Mouse (Mus musculus): ENCODE results near the gene Fcho2.

DNA sequence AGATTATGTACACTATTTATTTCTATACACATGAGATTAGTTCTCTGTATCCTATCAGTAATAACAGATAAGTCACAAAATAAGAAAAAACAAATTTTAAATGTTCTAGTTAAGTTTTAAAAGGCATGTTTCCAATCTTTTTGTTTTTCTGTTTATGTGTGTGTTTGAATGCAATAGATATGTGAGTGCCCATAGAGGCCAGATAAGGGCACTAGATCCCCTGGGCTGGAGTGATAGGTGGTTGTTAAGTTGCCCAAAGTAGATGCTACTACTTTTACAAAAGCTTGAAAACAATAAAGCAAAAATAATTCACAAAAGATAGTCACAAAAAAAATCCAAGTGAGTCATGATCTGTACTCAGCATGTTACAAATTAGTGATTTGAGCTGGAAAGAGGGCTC, 71.4 kb downstream of the Fcho2 start:
- TF ChIP-seq ZC3H11A (IDR thresholded peaks at IDR 0.05; ENCODE audit: low read depth, low read length): no peak
- no peak for TF ChIP-seq RCOR1 (conservative IDR thresholded peaks at IDR 0.05; ENCODE audit: low read depth, low read length)
- TF ChIP-seq USF2 (conservative IDR thresholded peaks at IDR 0.05; ENCODE audit: low read depth, low read length): no peak
- no peak for TF ChIP-seq CTCF (conservative IDR thresholded peaks at IDR 0.05 in 1 of 2, IDR thresholded peaks at IDR 0.05 in 1 of 2; ENCODE audit: low read depth in 2 of 2, low read length in 2 of 2)
- no peak for TF ChIP-seq NELFE (IDR thresholded peaks at IDR 0.05; ENCODE audit: low read depth, low read length)
- TF ChIP-seq JUND (conservative IDR thresholded peaks at IDR 0.05; ENCODE audit: low read depth, low read length): no peak
- TF ChIP-seq POLR2A (IDR thresholded peaks at IDR 0.05; ENCODE audit: low read depth, low read length): no peak
- no peak for TF ChIP-seq TBP (conservative IDR thresholded peaks at IDR 0.05; ENCODE audit: low read depth, low read length)
- TF ChIP-seq EP300 (IDR thresholded peaks at IDR 0.05; ENCODE audit: low read length): no peak
- TF ChIP-seq CHD2 (IDR thresholded peaks at IDR 0.05; ENCODE audit: low read length): no peak
- TF ChIP-seq KAT2A (IDR thresholded peaks at IDR 0.05; ENCODE audit: insufficient replicate concordance, low read length): no peak
- TF ChIP-seq ETS1 (conservative IDR thresholded peaks at IDR 0.05; ENCODE audit: low read depth, low read length): no peak

Data from CH12.LX (cell line).